Comparison of ENCODE assay signal across 9 mouse cellular contexts in genomic region chr9:30137611-30138287, GRCm38 (mm10).
A peak's percentile ranks its signal among the peaks of the same experiment; 100 is the strongest.
DNase-seq lines count a peak whose midpoint lies in the region; ATAC-seq and TF ChIP-seq lines count a peak whose summit lies in the region.
"Had no signal": no experiment of that assay in that cellular context is flagged by ENCODE, and none has a peak within 500 bp of the region (broad histone marks: within the 10 kb centered on the region; RNA-seq: fewer than 3 reads in every experiment).

No protein-coding gene starts in this region.

- DNase-seq in R1 (ENCODE audit: low read depth, low spot score), result peak; percentile 72
- peak; percentile 93 for DNase-seq in cerebellum, adult 9-11 months
- peak; percentile 72 for DNase-seq in heart, postnatal 25 days (ENCODE audit: low spot score)
- peak; percentile 74 to 84 for DNase-seq in layer of hippocampus, adult 2 months (ENCODE audit: low spot score in 2 of 2)
- DNase-seq in lung, embryonic 14.5 days, result peak; percentile 92
- peak; percentile 78 for DNase-seq in ovary, postnatal 36 days (ENCODE audit: low spot score)
- peak; percentile 73 to 90 for DNase-seq in urinary bladder, postnatal 4 days (ENCODE audit: low spot score in 2 of 2)

- H3K27ac ChIP-seq in layer of hippocampus, adult 2 months, result no peak overlapping the region
- no peak overlapping the region for H3K27ac ChIP-seq in lung, embryonic 14.5 days (ENCODE audit: low read depth)

- H3K36me3 ChIP-seq in lung, embryonic 14.5 days (ENCODE audit: insufficient read depth), result no peaks in the 10 kb centered on the region

- peaks cover 6% of the 10 kb centered on the region; the same call in 1 of the 2 replicates for H3K4me1 ChIP-seq in lung, embryonic 14.5 days (ENCODE audit: insufficient read depth)

- no peak overlapping the region for H3K9ac ChIP-seq in lung, embryonic 14.5 days

- peak; percentile 89 for TF ChIP-seq CTCF in layer of hippocampus, adult 2 months (conservative IDR thresholded peaks at IDR 0.05)
- peak; percentile 94 for TF ChIP-seq CTCF in lung, embryonic 14.5 days (IDR thresholded peaks at IDR 0.05; ENCODE audit: low read depth)

- H3K27me3 ChIP-seq in lung, embryonic 14.5 days (ENCODE audit: insufficient read depth, low read length), result no peaks in the 10 kb centered on the region

- peak overlapping the region; percentile 42 for H3K4me2 ChIP-seq in lung, embryonic 14.5 days

- ATAC-seq in frontal cortex, adult (ENCODE audit: low TSS enrichment), result peak; percentile 21; the same call in 1 of the 2 replicates
- ATAC-seq in lung, embryonic 14.5 days (ENCODE audit: insufficient read depth), result peak; percentile 85

- peak overlapping the region; percentile 34 for H3K4me3 ChIP-seq in layer of hippocampus, adult 2 months
- H3K4me3 ChIP-seq in lung, embryonic 14.5 days (ENCODE audit: low read depth, low read length), result no peak overlapping the region
- H3K4me3 ChIP-seq: erythroblast, embryonic 14.5 days had no signal

- intact Hi-C loops in heart, postnatal 25 days (cut with DNase I), result loop anchor here (1.0 to 5.0 kb wide), 3 partner anchors 70 to 476 kb away; no protein-coding TSS in a partner anchor

- H3K9me3 ChIP-seq in lung, embryonic 14.5 days (ENCODE audit: low read depth, low read length), result no peaks in the 10 kb centered on the region

- WGBS in lung, embryonic 14.5 days, result 21% methylated on average over 14 of the region's 14 CpGs
